Mouse (Mus musculus) liver, postnatal 0 days (tissue): Measurements from ENCODE around the gene Adam22.
A peak's percentile ranks its signal among the peaks of the same experiment; 100 is the strongest.

Experiments
- CTCF ChIP-seq: sonication (generic); IDR thresholded peaks from 2 replicates; pipeline ENCODE4 v1.5.1; 2016; ENCODE audit warnings: antibody characterized with exemption, low read depth
- EP300 ChIP-seq: IDR thresholded peaks from 2 replicates; pipeline ENCODE4 v1.6.1; 2016; ENCODE audit warnings: antibody characterized with exemption, low read depth, mild to moderate bottlenecking

GRCm38 (mm10) chr5:8063207-8063606 is 304.8 kb downstream of the Adam22 start:
- TF ChIP-seq CTCF (no peak), EP300 (0 out of 2 replicates have a peak, but pooled peaks have one; percentile 27)
